15 mouse cellular contexts compared by ENCODE assay signal in genomic region chr1:151083806-151084205, GRCm38 (mm10).
"Had no signal": no experiment of that assay in that cellular context is flagged by ENCODE, and none has a peak within 500 bp of the region (broad histone marks: within the 10 kb centered on the region; RNA-seq: fewer than 3 reads in every experiment).

No protein-coding gene starts in this region.

- H3K9me3 ChIP-seq: limb, embryonic 12.5 days; liver, embryonic 13.5 days; lung, embryonic 15.5 days; midbrain, embryonic 13.5 days; neural tube, embryonic 15.5 days had no signal

- H3K27me3 ChIP-seq: limb, embryonic 12.5 days; liver, embryonic 13.5 days; lung, embryonic 15.5 days; midbrain, embryonic 13.5 days; neural tube, embryonic 15.5 days had no signal

- H3K9ac ChIP-seq: limb, embryonic 12.5 days; liver, embryonic 13.5 days; liver, postnatal 0 days; lung, embryonic 15.5 days; midbrain, embryonic 13.5 days; neural tube, embryonic 15.5 days had no signal

- H3K4me3 ChIP-seq: limb, embryonic 12.5 days; liver, embryonic 13.5 days; lung, embryonic 15.5 days; midbrain, embryonic 13.5 days; neural tube, embryonic 15.5 days had no signal

- H3K4me2 ChIP-seq: limb, embryonic 12.5 days; liver, embryonic 13.5 days; lung, embryonic 15.5 days; midbrain, embryonic 13.5 days; neural tube, embryonic 15.5 days had no signal

- DNase-seq: kidney, postnatal 36 days; layer of hippocampus, adult 9-11 months; layer of hippocampus, postnatal 36 days; liver; liver, embryonic 13.5 days; liver, postnatal 0 days; lung, postnatal 14 days; right cerebral cortex, postnatal 4 days; spleen, adult 18-20 months; thymus, postnatal 14 days had no signal

- H3K27ac ChIP-seq: limb, embryonic 12.5 days; lung, embryonic 15.5 days; macrophage; midbrain, embryonic 13.5 days; neural tube, embryonic 15.5 days had no signal

- H3K36me3 ChIP-seq: limb, embryonic 12.5 days; liver, embryonic 13.5 days; lung, embryonic 15.5 days; midbrain, embryonic 13.5 days; neural tube, embryonic 15.5 days had no signal

- ATAC-seq: liver, postnatal 0 days; midbrain, embryonic 13.5 days had no signal
